Mouse (Mus musculus) olfactory bulb, adult 2 months (tissue): Measurements from ENCODE around the gene Camta1.

Experiments
- CTCF ChIP-seq: fragments of 200-500 bp; IDR thresholded peaks from 2 replicates; pipeline ENCODE4 v1.5.1; 2012; ENCODE audit warnings: low read depth, mild to moderate bottlenecking, low read length, moderate library complexity; ENCODE audit not compliant: insufficient read depth
- POLR2A ChIP-seq: fragments of 200-500 bp; IDR thresholded peaks from 2 replicates; pipeline ENCODE4 v1.6.1; 2012; ENCODE audit warnings: mild to moderate bottlenecking, low read depth, low read length, moderate library complexity; ENCODE audit not compliant: insufficient read depth

DNA sequence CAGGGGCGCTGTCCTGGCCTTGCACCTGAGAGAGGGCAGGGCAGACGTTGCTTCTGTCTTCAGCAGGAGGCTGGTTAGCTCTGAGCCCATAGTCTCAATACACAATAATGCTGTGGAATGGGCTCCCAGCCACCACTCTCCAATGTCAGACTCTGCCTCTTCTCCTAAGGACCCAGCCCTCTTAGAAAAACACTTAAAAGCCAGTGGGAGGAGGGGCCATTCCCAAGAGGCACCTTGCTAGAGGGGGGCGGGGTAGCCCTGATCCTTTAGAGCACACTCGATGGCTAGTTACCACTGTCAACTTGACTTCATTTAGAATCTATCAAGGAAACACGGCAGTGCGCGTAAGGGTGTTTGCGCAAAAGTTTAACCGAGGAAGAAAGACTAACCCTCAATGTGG lies 618.2 kb downstream of the Camta1 start:
- TF ChIP-seq CTCF, result no peak
- TF ChIP-seq POLR2A, result no peak
